Mouse (Mus musculus) embryonic stem cell, embryonic (primary cell): ENCODE measurements at regions not wholly inside any gene's neighbourhood (a gene's known extent, or its start where the extent isn't known, plus 50 kb on each side); places are given as distances from the start of the nearest gene placed in this dataset.

ENCODE experiments used
- CTCF ChIA-PET, 4 experiments: fragments of 300-600 bp in 2 of 4; fragments of 350-600 bp in 2 of 4; sonication (Branson Sonifier 250); formaldehyde crosslinking; loops; one replicate each; lab custom pipeline; 2022; ENCODE audit warnings: inconsistent platforms in 2 of 4; lab: Charles Lee
- POLR2A ChIA-PET, 4 experiments: fragments of 300-600 bp in 2 of 4; fragments of 350-600 bp in 2 of 4; sonication (Branson Sonifier 250); formaldehyde crosslinking; loops; one replicate each; lab custom pipeline; 2022; ENCODE audit warnings: antibody characterized with exemption in 4 of 4, inconsistent platforms in 1 of 4; lab: Charles Lee

GRCm38 (mm10) chr16:54279275-54279674, 1018.5 kb downstream of the Zpld1 start:
- ChIA-PET POLR2A (no interaction called here), CTCF (no interaction called here)

DNA sequence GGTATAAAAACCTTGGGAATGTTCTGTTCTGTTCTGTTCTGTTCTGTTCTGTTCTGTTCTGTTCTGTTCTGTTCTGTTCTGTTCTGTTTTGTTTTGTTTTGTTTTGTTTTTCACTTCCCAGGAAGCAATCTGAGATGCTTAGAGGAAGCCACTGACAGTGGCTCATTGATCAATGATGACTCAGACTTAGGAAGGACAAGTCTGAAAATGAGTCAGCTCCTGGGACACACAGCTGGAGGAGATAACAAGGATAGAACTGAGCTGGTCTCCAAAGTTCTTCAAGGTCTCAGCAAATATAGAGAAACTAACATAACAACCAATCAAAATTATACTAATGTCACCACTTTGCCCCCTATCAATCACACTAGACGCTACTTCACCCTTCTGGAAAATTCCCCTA, 1033.9 kb downstream of the Zpld1 start:
- ChIA-PET CTCF (interaction anchor here in 1 of 4 experiments (0.5 to 0.7 kb wide), 2 partner anchors 378 to 933 kb away, joined by 3 to 4 read pairs; no protein-coding TSS in a partner anchor), POLR2A (interaction anchor here in 1 of 4 experiments (0.6 kb wide), 1 partner anchor 1609 kb away, joined by 5 read pairs; no protein-coding TSS in a partner anchor)

- ChIA-PET POLR2A (no interaction called here), CTCF (no interaction called here)
Measured at GRCm38 (mm10) chr16:54259260-54259659, 1038.5 kb downstream of the Zpld1 start.

DNA sequence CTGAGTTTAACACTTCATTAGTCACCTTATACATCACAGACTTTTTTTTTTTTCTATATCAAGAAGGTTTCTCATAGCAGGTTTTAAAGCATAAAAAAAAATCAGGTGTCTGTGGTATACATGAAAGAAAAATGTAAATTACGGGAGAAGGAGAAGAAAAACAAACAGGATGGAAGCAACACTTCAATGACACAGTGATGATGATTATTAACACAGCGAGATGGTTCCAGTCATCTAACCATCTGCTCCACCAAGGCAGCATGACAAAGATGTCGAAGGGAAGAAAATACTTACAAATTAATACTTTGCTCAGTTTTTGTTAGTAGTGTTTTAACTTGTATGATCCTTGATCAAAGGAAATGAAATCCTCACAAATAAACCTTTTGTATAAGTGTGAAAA, 1050.9 kb downstream of the Zpld1 start:
- POLR2A ChIA-PET: no interaction called here

GRCm38 (mm10) chr16:54246386-54246785, 1051.4 kb downstream of the Zpld1 start:
- ChIA-PET CTCF (no interaction called here), POLR2A (no interaction called here)

More for the DNA sequence above, 1050.9 kb downstream of the Zpld1 start:
- CTCF ChIA-PET: no interaction called here

DNA sequence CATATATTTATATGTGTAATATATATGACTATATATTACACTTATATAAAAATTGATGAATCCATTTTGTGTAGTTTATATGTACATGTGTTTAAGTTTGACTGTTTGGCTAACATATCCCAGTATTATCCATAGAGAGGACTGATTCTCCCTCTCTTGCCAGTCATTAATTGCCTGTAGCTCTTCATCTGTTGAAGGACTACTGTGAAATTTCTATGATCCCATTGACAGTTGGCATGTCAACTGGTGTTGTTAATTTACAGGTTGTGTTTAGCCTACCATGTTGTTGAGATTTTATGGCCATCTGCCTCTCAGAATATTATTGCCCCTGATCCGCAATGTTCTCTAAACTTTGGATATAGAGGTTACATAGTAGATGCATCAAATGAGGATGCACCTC, 1058.3 kb downstream of the Zpld1 start:
- POLR2A ChIA-PET: no interaction called here
- CTCF ChIA-PET: no interaction called here

DNA sequence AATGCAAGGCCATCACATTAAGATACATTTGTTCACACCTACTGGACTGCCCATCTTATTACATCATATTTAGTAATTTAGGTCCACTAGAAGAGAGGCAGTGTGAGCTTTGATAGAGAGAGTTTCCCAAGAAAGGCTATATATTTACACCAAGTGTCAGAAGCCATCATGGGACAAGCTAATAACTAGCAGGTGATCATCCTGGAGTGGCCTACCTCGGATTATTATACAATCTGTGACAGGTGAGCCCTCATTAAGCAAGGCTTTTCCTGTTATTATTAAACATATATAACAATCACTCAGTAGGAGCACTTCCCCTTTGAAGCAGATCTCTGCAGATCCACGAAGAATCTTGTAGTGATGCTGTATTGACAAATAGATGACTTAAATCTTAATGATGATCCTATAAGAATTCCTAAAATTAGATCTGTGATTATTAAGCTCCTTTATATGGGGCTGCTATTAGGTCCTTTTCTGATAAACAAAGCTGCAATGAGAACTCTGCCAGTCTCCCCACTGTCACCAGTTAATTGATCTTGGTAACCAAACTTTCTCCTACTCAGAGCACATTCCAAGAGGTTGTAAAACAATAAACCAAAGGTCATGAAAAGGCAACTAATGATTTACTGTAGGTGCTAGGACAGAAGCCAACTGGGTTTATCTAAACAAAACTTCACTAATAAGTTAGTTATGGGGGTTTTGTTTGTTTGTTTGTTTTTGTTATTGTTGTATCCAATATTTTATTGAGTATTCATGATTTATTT, 1068.2 kb downstream of the Zpld1 start:
- ChIA-PET CTCF (no interaction called here), POLR2A (interaction anchor here in 1 of 4 experiments (0.6 kb wide), 1 partner anchor 205 kb away, joined by 3 read pairs; no protein-coding TSS in a partner anchor)

DNA sequence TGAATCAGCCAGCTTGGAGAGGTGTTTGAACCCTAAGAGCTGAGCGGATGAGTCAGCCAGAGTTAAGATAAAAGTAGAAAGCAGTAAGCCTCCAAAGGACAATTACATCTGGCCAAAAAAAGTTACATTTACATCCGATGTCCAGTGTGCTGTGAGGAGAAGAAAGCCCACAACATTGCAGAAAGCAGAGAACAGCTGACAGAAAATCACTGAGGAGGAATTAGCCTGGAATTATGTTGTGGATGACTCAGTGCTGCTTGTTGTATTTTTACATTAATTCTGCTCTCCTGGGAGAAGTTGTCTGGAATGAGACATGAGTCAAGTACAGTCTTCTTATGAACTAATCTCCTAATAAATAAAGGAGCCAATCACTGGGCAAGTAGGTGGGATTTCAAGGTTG, 1071.6 kb downstream of the Zpld1 start:
- POLR2A ChIA-PET: no interaction called here

GRCm38 (mm10) chr16:54195205-54195604, 1102.6 kb downstream of the Zpld1 start:
- POLR2A ChIA-PET: no interaction called here
- CTCF ChIA-PET: no interaction called here

More for the DNA sequence above, 1071.6 kb downstream of the Zpld1 start:
- CTCF ChIA-PET: interaction anchor here in 1 of 4 experiments (0.7 kb wide), 1 partner anchor 559 kb away, joined by 3 read pairs; no protein-coding TSS in a partner anchor

DNA sequence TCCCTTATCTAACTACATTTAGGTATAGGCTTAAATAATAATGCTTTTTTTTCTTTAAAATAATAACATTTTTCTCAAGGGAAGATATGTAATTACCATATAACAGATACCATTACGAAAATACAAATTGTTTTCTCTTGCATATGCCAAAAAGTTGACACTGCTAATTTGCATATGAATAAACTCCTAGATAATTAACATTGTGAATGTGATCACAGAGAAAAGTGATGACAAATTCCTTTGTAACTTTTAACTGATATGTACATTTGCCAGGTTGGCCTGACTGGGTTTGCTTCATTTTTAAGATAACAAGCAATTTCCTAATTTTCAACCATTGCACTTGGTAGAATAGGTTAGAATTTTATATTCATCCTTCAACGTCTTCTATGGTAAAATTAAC, 1103.1 kb downstream of the Zpld1 start:
- ChIA-PET CTCF (no interaction called here), POLR2A (no interaction called here)
